Comparison of ENCODE assay signal across 9 mouse cellular contexts in the genomic region with DNA sequence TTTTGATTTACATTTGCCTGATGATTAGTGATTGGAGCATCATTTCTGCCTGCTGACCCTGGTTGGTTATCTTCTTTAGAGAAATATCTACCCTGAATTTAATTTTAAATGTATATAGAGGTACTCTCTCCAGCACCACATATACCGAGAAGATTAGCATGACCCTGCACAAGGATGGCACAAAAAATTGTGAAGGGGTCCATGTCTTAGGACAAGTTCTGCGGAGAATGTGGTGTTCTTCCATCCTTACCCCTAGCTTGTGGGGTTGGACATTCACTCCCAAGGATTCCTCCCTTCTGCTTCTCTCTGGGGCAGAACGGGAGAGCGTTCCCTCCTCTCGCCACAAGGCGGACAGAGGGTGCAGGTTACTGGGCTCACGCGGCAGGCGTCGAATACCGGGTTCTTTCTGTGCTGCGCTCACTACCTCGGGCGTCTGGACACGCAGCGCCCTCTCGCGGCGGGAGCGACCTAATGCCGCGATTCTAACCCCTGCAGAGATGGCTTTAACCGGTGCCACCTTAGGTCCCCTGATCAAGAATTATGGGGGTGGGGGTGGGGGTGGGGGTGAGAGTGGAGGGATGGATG.
DNase-seq lines count a peak whose midpoint lies in the region; ATAC-seq and TF ChIP-seq lines count a peak whose summit lies in the region.
"Had no signal": no experiment of that assay in that cellular context is flagged by ENCODE, and none has a peak within 500 bp of the region (broad histone marks: within the 10 kb centered on the region; RNA-seq: fewer than 3 reads in every experiment).

No protein-coding gene starts in this region.

- ATAC-seq in forebrain, postnatal 0 days: peak; percentile 93
- peak; percentile 87 for ATAC-seq in lung, embryonic 16.5 days (ENCODE audit: low read depth)

- H3K9me3 ChIP-seq in forebrain, postnatal 0 days (ENCODE audit: low read length): no peaks in the 10 kb centered on the region
- no peaks in the 10 kb centered on the region for H3K9me3 ChIP-seq in hindbrain, embryonic 10.5 days
- H3K9me3 ChIP-seq in lung, embryonic 16.5 days (ENCODE audit: control insufficient read depth, low read length): no peaks in the 10 kb centered on the region
- H3K9me3 ChIP-seq: heart, embryonic 13.5 days had no signal

- H3K4me3 ChIP-seq in forebrain, postnatal 0 days (ENCODE audit: low read depth, low read length): no peak overlapping the region
- no peak overlapping the region for H3K4me3 ChIP-seq in hindbrain, embryonic 10.5 days
- H3K4me3 ChIP-seq in lung, embryonic 16.5 days (ENCODE audit: low read length): no peak overlapping the region
- H3K4me3 ChIP-seq in thymus, adult 2 months (ENCODE audit: control insufficient read depth, insufficient read depth, low read length): no peak overlapping the region
- H3K4me3 ChIP-seq: heart, embryonic 13.5 days had no signal

- WGBS in forebrain, postnatal 0 days: 8% methylated on average over 23 of the region's 23 CpGs
- WGBS in hindbrain, embryonic 10.5 days: 6% methylated on average over 23 of the region's 23 CpGs
- 6% methylated on average over 23 of the region's 23 CpGs for WGBS in lung, embryonic 16.5 days
- WGBS in thymus, adult 2 months: 9% methylated on average over 23 of the region's 23 CpGs

- H3K27me3 ChIP-seq in forebrain, postnatal 0 days (ENCODE audit: insufficient read depth, low read length): no peaks in the 10 kb centered on the region
- no peaks in the 10 kb centered on the region; the same call in 1 of the 2 replicates for H3K27me3 ChIP-seq in hindbrain, embryonic 10.5 days (ENCODE audit: insufficient read depth, poor library complexity, severe bottlenecking)
- no peaks in the 10 kb centered on the region for H3K27me3 ChIP-seq in lung, embryonic 16.5 days (ENCODE audit: control insufficient read depth, insufficient read depth, low read depth, low read length)
- no peaks in the 10 kb centered on the region for H3K27me3 ChIP-seq in thymus, adult 2 months (ENCODE audit: control insufficient read depth, insufficient read depth, low read length)
- H3K27me3 ChIP-seq: heart, embryonic 13.5 days had no signal

- H3K4me2 ChIP-seq in forebrain, postnatal 0 days (ENCODE audit: low read depth): no peak overlapping the region
- H3K4me2 ChIP-seq in lung, embryonic 16.5 days (ENCODE audit: low read depth, low read length): no peak overlapping the region
- H3K4me2 ChIP-seq: heart, embryonic 13.5 days had no signal

- peak; percentile 93 for DNase-seq in ES-CJ7 (ENCODE audit: low read depth, low spot score)
- DNase-seq in cerebellum, adult 18-20 months: peak; percentile 53 to 63
- peak; percentile 76 for DNase-seq in forebrain, postnatal 0 days
- peak; percentile 84 for DNase-seq in hindbrain, embryonic 10.5 days (ENCODE audit: low spot score)
- DNase-seq in layer of hippocampus, adult 9-10 months (ENCODE audit: low spot score): peak; percentile 33
- DNase-seq in ovary, postnatal 10 days (ENCODE audit: low spot score): peak; percentile 49
- DNase-seq in thymus, adult 2 months: peak; percentile 86

- H3K9ac ChIP-seq in forebrain, postnatal 0 days: no peak overlapping the region
- H3K9ac ChIP-seq in lung, embryonic 16.5 days (ENCODE audit: low read length): no peak overlapping the region
- H3K9ac ChIP-seq: heart, embryonic 13.5 days had no signal

- no peak for TF ChIP-seq POLR2A in thymus, adult 2 months (IDR thresholded peaks at IDR 0.05; ENCODE audit: control insufficient read depth, extremely low read depth, insufficient read depth, low read length, poor library complexity)

- H3K27ac ChIP-seq in forebrain, postnatal 0 days (ENCODE audit: low read depth, low read length): no peak overlapping the region
- H3K27ac ChIP-seq in hindbrain, embryonic 10.5 days: no peak overlapping the region
- H3K27ac ChIP-seq in lung, embryonic 16.5 days (ENCODE audit: low read length): no peak overlapping the region
- H3K27ac ChIP-seq in thymus, adult 2 months (ENCODE audit: control insufficient read depth, insufficient read depth, low read length): no peak overlapping the region
- H3K27ac ChIP-seq: heart, embryonic 13.5 days had no signal

- no peaks in the 10 kb centered on the region for H3K36me3 ChIP-seq in forebrain, postnatal 0 days (ENCODE audit: insufficient read depth)
- no peaks in the 10 kb centered on the region for H3K36me3 ChIP-seq in hindbrain, embryonic 10.5 days
- no peaks in the 10 kb centered on the region for H3K36me3 ChIP-seq in lung, embryonic 16.5 days (ENCODE audit: control insufficient read depth, insufficient read depth, low read length)
- H3K36me3 ChIP-seq in thymus, adult 2 months (ENCODE audit: control insufficient read depth, insufficient read depth, low read length): no peaks in the 10 kb centered on the region
- H3K36me3 ChIP-seq: heart, embryonic 13.5 days had no signal

- H3K4me1 ChIP-seq in forebrain, postnatal 0 days (ENCODE audit: insufficient read depth): no peaks in the 10 kb centered on the region
- H3K4me1 ChIP-seq in hindbrain, embryonic 10.5 days (replicated peaks): peaks cover 3% of the 10 kb centered on the region; the same call in 1 of the 2 replicates
- no peaks in the 10 kb centered on the region for H3K4me1 ChIP-seq in lung, embryonic 16.5 days (replicated peaks; ENCODE audit: control insufficient read depth, insufficient read depth, low read length)
- H3K4me1 ChIP-seq in thymus, adult 2 months (replicated peaks; ENCODE audit: control insufficient read depth, insufficient read depth, low read length): no peaks in the 10 kb centered on the region
- H3K4me1 ChIP-seq: heart, embryonic 13.5 days had no signal

- peak; percentile 81 for TF ChIP-seq CTCF in forebrain, postnatal 0 days (IDR thresholded peaks at IDR 0.05; ENCODE audit: low read depth)
- peak; percentile 98 for TF ChIP-seq CTCF in thymus, adult 2 months (IDR thresholded peaks at IDR 0.05; ENCODE audit: borderline replicate concordance, control insufficient read depth, extremely low read depth, insufficient read depth, low read length, poor library complexity)

Comparison
In these comparisons a context has a peak if more than half of its experiments do, and no peak if none do; other contexts are left out.
1. DNase-seq: peak in every context shown above with its lines; median percentile 93 in ES-CJ7; 86 in thymus, adult 2 months; 84 in hindbrain, embryonic 10.5 days; 76 in forebrain, postnatal 0 days; 58 in cerebellum, adult 18-20 months; 49 in ovary, postnatal 10 days; 33 in layer of hippocampus, adult 9-10 months.